Mouse (Mus musculus): Measurements from ENCODE around the gene Akr1c13.
"Not testable (repeated sequence)": the region's sequence is repeated elsewhere in the genome, so short reads cannot be mapped to it uniquely, and the experiment has no call there.

Gene Akr1c13

GRCm38 (mm10) chr13:4190904-4191303 is at the start of gene Akr1c13:
Gene Akr1c13 (plus strand): TSS chr13:4191150.
- peak; percentile 5 for DNase-seq (ENCODE audit: low read depth, low spot score)

- no peak for DNase-seq (ENCODE audit: low read depth, low spot score)
Measured at GRCm38 (mm10) chr13:4144261-4144660, 46.7 kb upstream of the Akr1c13 start.

GRCm38 (mm10) chr13:4150518-4150917 is 40.4 kb upstream of the Akr1c13 start, which contains the start of gene Akr1c18:
Gene Akr1c18 (minus strand): TSS chr13:4150654.
- no peak for DNase-seq (ENCODE audit: low read depth, low spot score)

- DNase-seq (ENCODE audit: low read depth, low spot score) = no peak
Measured at GRCm38 (mm10) chr13:4152908-4153307, 38.0 kb upstream of the Akr1c13 start.

DNA sequence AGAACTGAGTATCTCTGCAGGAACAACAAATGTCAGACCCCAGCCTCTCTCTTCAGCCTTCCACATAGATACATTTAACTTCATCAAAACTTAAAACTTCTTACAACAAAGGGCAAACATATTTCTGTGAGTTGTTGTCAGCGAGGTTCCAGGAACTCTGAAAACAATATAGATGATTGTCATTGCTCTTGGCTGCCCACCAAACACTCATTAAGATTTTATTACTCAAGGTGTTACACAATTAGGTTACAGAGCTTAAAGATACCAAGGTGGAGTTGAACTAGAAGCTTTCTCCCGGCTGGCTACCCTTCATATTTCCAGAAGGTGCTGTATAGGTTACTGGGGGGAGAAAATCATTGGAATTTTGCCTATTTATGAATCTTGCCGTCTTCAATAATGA is 37.4 kb upstream of the Akr1c13 start:
- DNase-seq (ENCODE audit: low read depth, low spot score) = no peak

- DNase-seq (ENCODE audit: low read depth, low spot score) = no peak
Measured at GRCm38 (mm10) chr13:4155286-4155685, 35.7 kb upstream of the Akr1c13 start.

- no peak for DNase-seq (ENCODE audit: low read depth, low spot score)
Measured at GRCm38 (mm10) chr13:4168006-4168405, 22.9 kb upstream of the Akr1c13 start.

GRCm38 (mm10) chr13:4172978-4173377 is 18.0 kb upstream of the Akr1c13 start:
- DNase-seq (ENCODE audit: low read depth, low spot score) = no peak

- DNase-seq (ENCODE audit: low read depth, low spot score) = not testable (repeated sequence)
Measured at GRCm38 (mm10) chr13:4181321-4181720, 9.6 kb upstream of the Akr1c13 start.

- DNase-seq (ENCODE audit: low read depth, low spot score) = no peak
Measured at GRCm38 (mm10) chr13:4183116-4183515, 7.8 kb upstream of the Akr1c13 start.

GRCm38 (mm10) chr13:4186641-4187411 is 4.1 kb upstream of the Akr1c13 start:
- not testable (repeated sequence) for DNase-seq (ENCODE audit: low read depth, low spot score)

DNA sequence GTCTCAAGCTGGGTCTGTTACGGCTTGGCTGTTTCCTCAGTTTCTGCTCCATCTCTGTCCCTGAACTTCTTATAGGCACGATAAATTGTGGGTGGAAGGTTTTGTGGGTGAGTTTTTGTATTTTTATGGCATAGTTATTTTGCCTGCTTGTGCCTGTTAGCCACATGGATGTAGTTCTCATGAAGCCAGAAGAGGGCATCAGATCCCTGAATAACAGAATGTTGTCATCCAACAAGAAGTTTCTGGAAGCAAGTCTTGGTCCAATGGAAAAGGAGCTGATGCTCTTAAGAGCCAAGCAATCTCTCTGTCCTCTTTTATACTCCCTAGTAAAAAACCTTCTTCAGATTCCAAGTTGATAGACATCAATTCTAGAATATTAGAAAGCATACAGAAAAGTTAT is 2.8 kb upstream of the Akr1c13 start:
- no peak for DNase-seq (ENCODE audit: low read depth, low spot score)

- no peak for DNase-seq (ENCODE audit: low read depth, low spot score)
Measured at GRCm38 (mm10) chr13:4192511-4192910, 1.6 kb downstream of the Akr1c13 start.

DNA sequence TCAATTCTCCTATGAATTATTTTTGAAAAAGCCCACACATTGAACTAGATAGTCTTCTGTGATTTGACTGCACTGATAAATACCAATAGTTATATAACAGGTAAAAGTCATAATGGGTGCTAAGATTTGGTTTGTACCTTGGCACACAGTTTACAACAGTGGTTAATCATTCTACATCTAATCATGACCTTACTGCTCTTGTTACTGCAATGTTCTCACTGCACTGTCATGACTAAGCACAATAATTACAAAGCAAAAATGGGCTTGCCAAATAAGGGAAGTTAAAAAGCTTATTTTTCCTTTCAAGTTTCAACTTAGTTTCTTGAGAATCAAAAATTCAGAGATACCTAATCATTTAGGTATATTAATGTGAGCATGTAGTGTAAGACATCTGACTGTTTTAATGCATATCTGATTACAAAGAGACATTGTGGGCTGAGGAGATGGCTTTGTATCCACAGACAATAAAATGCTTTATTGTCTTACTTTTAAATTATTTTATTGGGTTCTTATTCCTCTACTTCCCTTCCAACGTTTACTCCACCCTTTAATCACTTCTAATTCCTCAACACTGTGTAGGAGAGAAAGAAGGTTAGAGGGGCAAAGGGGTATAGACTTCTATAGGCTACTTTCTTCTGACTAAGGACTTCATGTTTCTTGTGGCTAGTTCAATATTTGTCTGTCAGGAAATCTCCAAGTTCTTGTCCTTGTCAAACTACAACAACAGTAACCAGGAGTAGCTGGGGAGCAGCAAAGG is 15.4 kb downstream of the Akr1c13 start:
- DNase-seq (ENCODE audit: low read depth, low spot score) = no peak

- no peak for DNase-seq (ENCODE audit: low read depth, low spot score)
Measured at GRCm38 (mm10) chr13:4211560-4212299, 20.8 kb downstream of the Akr1c13 start.

- no peak for DNase-seq (ENCODE audit: low read depth, low spot score)
Measured at GRCm38 (mm10) chr13:4212309-4212708, 21.4 kb downstream of the Akr1c13 start.

- not testable (repeated sequence) for DNase-seq (ENCODE audit: low read depth, low spot score)
Measured at GRCm38 (mm10) chr13:4215496-4215895, 24.5 kb downstream of the Akr1c13 start.

DNA sequence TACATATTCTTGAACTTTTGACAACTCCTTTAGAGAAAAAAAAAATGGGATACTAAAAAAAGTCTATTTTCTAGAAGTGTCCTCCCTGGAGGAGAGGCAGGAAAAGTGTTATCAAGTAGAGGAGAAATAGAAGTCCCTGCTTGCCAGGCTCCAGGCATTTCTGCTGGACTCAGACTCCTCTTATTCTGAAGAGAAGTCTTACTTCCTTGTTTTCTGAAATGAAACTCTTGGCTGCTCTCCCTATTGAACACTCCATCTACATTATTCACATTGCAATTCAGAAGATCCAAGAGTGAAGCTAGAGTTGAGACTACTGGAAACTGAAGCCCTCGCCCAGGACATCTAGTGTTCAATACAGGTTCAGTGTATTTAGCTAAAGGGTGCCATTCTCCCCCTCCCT is 37.5 kb downstream of the Akr1c13 start, which contains the start of gene Akr1c19:
TSS of gene Akr1c19 (plus strand) at position 260 of the 400 bp plus-strand sequence.
- DNase-seq (ENCODE audit: low read depth, low spot score) = no peak

- DNase-seq (ENCODE audit: low read depth, low spot score) = no peak
Measured at GRCm38 (mm10) chr13:4230841-4231623, 40.1 kb downstream of the Akr1c13 start.

DNA sequence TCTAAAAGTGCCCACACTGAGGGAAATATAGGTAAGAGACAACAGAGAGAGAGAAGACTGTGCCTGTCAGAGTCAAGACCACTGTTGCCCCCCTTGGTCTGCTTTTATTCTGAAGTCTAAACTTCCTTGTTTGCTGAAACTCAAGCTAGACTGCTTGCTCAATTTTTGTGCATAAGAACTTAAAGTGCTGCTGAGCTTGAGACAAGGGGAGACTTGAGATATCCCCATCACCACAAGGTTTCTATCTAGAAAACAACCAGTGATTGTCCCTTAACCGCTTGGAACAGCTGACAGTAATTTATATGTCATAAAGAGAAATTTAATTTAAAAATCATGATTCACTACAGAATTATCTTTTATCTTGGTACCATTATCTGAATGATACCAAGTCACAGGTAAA is 42.2 kb downstream of the Akr1c13 start:
- no peak for DNase-seq (ENCODE audit: low read depth, low spot score)

DNA sequence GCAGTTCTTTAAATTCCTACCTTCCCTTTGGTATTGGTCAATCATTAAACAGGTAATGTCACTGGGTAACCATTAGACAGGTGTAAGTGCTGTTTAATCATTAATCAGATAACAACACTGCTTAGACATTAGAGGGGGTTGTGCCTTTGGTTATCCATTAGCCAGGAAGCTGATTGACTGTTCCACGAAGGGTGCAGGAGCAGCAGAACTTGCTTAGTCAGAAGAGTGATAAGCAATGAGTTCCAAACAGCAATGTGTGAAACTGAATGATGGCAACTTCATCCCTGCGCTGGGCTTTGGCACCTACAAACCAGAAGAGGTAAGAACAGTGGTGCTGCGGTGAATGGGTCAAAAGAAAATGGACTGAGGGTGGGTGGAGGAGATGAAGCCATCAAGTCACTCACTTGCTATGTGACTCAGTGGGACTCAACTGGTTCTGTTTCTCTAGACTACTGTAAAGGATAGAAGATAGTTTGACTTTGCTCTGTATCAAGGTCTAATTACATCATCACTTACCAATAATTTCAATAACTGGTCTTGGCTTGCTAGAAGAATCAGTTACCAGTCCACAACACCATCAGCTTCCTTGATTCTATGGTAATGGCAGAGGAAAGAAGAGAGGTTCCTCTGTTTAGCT is 42.7 kb downstream of the Akr1c13 start:
- DNase-seq (ENCODE audit: low read depth, low spot score) = no peak

Measured in retina, postnatal 7 days (tissue).